Mouse (Mus musculus) layer of hippocampus, postnatal 36 days (tissue): ENCODE data around the gene Tekt3. TPM values are rescaled to one million over a fixed set of nuclear protein-coding genes. Genes with fewer than 3 reads are reported as not detected.
A peak's percentile ranks its signal among the peaks of the same experiment; 100 is the strongest.

ENCODE experiments used
- DNase-seq, 2 experiments: peaks; one replicate each; pipeline ENCODE4 v3.0.0; 2022
- total RNA-seq, 2 experiments: library from RNA; stranded (reverse); gene quantifications; 2 replicates each; pipeline ENCODE4 v1.2.3; 2021

Gene Tekt3
- total RNA-seq, 2 experiments from 2014 or later: not detected

DNA sequence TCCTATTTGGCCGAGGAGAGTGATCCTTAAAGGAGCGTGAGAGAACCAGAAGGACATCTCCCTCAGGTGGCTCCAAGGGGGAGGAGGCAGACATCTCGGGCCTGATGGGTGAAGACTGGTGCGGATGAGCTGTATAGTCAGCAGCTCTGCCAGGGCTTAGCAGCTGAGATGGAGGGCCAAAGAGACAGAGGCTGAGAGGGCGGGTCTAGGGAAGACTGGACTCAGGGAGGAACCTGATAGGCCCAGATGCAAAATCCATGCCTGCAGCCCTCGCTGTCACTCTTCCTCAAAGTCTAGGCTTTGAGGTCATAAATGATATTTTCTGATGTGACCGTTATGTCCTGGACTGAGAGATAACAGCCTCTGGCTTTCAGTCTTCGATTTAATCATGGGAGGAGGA is 65.5 kb downstream of the Tekt3 start:
- no peak for DNase-seq

DNA sequence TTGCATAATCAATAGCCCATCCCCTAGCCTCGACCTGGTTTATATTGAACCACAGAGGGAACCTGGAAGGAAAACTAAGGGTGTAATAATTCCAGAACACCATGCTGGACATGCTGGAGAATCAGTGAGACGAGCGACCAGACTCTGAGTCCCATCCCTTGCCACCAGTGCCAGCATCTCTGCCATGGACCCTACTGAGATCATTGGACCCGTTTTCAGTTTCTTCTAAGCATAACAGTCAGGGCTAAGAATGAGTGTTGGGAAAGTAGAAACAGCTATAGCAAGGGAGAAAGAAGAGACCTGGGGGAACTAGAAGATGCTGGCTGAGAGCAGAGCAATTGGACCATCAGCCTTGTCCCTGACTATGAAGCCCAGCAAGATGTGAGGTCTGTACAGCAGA is 66.1 kb downstream of the Tekt3 start:
- DNase-seq: no peak

DNA sequence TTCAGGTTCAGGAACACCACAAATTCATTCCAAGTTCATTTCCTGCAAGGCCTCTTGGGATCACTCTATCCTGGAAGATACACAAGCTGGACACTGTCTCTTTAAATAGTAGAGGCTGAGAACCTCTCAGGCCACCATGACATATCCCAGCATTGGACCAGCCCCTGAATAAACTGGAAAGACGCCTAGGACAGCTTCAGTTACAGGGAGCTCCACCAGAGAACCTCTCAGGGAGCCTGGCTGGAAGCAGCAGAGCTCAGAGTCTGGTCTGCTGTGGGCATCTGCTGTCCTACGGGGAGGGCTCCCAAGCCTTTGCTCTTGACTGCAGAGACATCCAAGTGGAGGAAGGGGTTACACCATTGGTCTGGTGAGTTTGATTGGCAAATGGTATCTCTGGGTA is 67.3 kb downstream of the Tekt3 start, which contains the start of gene Pmp22:
Gene Pmp22 (plus strand): TSS at position 199 of the 400 bp plus-strand sequence.
- no peak for DNase-seq

DNA sequence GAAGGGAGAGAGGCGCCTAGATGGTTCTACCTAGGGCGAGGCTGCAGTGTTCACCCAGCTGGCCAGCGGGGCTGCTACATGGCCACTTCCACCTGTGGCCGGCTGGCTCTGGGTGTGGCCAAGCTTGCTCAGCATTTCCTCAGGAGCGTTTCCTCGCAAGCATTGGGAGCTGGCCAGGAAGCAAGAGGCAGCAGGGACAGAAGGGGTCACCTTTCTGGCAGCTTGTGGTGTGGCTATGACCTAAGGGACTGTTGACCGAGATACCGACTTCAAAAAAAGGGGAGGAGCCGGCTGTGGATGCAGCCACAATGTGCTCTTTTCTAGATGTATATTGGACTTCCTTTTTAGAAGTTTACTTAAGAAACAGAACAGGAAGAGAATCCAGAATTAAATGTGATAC is 67.9 kb downstream of the Tekt3 start:
- no peak for DNase-seq

DNA sequence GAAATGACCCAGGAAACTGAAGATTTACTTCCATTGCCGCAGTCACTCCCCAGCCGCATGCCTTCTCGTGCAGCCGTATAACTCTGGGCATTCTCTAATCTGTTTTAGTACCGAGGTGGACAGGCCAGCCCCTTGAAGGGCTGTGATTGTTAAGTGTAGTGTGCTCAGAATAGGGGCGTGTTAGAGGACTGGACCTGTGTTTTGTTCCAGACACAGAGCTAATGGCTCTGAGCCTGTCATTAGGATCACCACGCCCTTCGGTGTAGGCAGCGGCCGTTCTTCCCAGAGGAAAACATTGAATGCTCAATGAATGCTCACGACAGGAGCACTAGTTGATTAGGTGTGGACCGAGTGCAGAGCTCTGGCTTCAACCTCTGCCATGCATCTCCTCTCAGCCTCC is 68.4 kb downstream of the Tekt3 start:
- no peak for DNase-seq

DNA sequence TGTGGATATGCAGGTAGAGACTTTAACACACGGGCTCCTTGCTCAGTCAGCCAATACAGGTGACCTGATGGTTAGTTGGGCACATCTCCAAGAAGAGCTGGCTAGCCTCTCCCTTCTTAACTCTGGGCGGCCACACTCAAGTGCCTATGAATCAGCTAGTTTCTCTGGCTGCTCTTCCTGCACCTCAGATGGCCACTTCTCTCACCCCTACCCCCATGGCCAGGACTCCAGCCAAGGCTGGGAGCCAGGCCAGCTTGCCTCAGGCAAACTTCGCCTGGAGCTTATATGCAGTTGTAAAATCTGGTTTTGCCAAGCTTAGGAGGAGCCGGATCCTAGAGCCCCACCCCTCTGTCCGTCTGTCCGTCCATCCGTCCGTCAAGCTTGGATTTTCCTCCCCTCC is 69.0 kb downstream of the Tekt3 start:
- peak in 1 of 2 experiments; percentile 38 for DNase-seq

DNA sequence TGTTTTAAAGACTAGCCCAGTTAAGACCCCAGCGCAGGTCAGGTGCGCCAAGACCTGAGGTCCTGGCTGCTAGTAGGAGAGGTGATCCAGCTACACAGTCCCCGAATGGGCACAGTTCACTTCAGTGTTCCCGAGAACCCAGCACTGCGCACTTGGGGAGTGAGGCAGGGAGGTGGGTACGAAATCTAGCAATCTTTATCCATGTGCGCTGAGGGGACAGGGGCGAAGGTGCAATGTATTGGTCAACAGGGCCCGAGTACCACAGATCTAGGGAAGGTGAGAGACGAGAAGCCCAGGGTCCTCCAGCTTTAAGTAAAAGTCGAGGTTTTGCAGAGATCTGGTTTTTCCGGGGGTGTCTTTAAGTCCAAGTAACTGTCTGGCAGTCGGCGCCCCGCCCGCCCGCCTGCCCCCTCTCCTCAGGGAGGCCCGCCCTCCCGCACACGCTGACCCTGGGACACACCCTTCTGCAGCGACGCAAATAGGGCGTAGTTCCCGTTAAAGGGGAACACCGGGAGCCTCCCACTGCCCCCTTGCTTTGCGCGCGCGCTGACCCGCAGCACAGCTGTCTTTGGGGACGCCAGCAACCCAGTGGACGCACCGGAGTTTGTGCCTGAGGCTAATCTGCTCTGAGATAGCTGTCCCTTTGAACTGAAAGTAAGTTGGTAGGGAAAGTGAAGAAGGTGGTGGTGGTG is 69.7 kb downstream of the Tekt3 start:
- no peak for DNase-seq

DNA sequence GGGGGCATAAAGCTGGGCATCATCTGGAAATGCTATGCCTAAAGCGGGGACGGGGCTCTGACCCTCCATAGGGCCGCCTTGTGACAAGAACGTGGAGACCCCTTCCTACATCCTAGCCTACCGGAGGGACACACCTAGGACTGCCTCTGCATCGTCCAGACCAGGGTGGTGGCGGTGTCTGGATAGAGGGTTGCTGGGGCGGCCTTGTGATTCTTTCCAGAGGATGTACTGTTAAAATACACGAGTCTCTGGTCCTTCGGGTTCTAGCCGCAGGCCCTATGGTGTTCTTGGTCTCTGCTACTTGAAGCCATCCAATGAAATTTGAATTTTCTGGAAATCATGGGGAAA is 70.2 kb downstream of the Tekt3 start:
- no peak for DNase-seq

DNA sequence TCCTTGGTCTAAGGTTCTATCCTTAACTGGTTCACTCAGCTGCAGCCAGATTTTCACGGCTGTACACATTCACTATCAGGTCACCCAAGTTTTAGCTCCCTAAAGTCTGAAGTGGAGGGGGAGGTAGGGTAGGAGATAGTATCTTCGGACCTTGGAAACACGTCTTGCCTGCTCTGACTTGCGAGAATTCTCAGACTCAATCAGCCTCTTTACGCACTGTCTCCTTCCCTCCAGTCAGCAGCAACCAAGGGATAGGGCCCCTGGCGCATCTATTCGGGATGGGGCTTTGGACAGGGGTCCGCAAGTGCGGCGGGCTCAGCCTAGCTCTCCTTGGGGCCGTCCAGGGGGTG is 70.7 kb downstream of the Tekt3 start:
- DNase-seq: no peak

DNA sequence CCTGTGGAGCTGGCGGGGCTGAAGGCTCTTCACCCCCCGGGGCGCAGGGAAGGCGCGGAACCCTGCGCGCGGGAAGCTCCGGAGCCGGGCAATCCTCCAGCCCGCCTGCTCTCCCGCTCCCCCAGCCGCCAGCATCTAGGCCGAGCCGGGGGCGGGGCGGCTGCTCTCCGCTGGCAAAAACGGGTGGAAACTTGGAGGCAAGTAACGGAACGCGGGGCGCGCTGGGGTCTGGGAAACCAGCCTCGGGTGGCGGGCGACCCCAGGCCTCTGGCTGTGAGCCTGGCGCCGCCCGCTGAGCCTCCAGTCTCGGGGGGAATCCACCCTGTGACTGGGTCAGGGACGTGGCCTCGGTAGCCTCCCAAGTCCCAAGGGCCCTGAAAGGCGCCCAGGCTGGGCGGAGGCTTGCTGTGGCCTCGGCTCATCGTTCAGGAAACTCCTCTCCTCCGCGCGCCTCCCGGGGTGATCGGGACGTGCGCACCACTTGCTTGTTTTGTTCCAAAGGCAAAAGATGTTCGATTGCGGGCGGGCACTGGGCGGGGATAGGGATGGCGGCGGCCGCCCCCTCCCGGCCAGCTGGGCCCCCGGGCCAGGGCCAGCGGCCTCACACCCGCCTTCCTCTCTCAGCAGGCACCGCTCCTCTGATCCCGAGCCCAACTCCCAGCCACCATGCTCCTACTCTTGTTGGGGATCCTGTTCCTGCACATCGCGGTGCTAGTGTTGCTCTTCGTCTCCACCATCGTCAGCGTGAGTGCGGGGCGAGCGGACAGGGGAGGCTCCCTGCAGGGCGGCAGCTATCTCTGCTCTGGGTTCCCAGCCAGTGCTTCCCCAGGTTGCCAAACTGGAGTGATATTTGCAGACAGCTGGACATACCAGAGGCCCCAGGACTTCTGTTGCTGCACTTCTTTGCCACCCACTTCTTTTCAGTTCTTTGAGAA is 71.3 kb downstream of the Tekt3 start:
- peak; percentile 59 to 61 for DNase-seq

DNA sequence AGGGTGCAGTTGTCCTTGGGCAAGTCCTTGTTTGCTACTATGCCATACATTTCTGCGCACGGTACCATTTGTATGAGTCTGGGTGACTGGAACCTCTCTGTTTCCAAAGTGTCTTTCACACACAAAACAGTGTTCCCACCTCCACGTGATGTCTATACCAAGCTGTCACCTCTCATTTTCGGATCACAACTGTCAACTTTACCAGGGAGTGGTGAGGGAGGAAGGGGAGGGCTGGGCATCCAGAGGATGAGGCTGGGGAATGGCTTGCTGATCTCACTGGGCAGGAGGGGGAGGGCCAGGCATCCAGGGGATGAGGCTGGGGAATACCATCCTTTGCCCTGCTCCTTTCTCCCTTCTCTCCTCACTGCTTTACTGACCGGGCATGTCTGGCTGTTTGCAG is 72.6 kb downstream of the Tekt3 start:
- DNase-seq: no peak

DNA sequence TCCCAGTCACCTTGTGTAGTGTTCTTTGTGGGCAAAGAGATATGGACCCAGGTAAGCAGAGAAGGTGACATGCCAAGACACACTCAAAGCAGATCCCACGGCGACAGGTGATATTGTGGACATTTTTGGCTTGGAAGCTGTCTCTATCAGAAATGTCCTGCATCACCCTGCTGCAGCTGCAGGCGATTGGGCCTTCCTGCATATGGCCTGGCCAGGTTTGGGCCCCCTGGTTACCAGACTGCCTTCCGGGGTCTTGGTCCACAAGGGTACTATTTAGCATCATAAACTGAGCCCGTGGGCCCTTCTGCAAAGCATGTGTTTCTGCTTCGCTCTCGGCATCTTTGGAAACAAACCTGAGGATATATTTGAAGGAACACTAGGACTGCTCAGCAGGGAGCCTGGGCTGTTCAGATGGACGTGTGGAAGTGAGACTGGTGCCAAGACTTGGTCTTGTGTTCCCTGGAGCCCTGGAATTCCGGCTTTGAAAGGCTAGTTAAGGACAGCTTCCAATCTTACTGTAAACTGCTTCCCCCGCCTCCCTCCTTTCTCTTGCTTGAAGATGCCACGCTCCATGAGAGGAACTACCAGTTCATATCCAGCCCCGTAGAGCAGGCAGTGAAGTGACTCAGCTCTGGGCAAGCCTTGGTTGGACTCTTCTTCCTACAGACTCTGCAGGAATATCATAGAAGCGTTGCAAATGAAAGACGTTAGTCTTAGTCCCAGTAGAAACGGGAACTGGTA is 73.5 kb downstream of the Tekt3 start:
- no peak for DNase-seq

DNA sequence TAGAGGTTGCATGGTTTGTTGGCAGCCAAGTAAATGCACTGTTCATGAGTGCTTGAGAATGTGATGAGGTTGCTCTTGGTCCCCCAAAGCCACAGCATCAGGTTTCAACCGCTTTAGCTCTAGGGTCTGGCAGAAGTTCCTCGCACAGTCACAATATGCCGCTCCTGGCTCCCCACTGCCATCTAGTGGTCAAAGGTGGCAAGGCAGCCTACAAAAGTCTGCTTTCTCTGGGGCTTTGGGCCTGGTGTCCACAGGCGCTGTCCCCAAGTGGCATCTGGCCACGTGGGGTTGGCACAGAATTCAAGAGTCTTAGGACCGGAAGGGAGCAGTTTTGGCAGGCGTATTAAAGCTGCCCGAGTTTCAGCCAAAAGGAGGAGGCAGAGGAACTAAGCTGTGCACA is 74.2 kb downstream of the Tekt3 start:
- DNase-seq: peak; percentile 94 to 95

DNA sequence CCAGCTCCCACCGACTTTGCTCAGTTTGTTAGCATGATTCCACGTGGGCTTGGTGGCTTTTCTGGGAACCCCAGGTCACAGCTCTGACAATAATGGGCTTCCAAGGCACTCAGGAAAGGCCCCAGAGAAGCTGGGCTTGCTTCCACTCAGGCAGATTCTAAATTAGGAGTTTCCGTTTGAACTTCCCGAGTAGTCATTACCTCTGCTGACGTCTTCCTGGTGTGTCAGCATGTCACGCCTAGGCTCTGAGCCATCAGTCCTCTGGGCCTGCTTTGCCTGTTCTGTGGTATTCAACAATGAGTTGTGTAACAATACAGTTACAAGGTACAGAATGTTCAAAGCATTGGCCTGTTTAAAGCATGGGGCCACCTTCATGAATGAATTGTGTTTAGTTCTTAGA is 74.8 kb downstream of the Tekt3 start:
- no peak for DNase-seq

DNA sequence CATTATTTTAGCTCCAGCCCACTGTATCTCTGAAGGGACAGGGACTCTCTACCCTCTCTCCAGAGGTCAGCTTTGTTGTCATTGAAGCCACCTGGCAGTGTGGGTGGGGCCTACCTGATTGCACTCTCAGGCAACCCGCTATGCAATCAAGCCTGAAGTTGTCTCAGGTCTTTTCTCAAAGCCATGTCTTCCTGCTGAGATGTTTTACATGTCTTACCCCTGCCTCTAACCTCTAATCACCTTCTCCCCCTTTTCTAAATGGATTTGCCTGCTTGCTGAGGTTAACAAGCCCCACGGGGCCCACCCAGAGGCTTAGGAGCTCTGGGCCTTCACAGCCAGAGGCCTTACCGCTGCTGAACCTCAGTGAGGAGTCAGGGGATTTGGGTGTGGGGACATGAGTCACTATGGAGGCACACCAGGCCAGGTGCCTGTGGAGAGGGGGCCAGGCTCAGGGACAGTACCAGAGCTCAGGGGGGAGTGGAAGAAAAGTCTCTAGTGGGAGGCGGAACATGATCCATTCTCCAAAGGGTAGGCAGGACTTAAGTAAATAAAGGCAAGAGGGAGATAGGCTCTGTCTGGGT is 75.5 kb downstream of the Tekt3 start:
- DNase-seq: no peak

DNA sequence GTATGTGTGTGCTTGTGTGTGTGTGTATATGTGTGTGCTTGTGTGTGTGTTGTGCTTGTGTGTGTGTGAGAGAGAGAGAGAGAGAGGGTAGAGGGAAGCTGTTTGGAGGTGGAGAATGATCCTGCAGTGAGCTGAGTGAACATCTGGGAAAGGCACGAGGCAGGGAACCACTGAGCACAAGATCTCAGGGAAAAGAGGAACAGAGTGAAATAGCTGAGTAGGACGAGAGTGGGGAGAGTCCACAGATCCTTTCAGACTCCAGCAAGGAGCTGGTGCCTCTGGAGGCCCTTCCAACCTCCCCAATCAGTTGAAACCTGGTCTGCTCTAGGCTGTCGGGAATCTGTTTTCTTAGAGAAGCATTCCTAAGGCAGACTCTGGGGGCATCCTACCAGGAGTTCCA is 77.3 kb downstream of the Tekt3 start:
- no peak for DNase-seq

DNA sequence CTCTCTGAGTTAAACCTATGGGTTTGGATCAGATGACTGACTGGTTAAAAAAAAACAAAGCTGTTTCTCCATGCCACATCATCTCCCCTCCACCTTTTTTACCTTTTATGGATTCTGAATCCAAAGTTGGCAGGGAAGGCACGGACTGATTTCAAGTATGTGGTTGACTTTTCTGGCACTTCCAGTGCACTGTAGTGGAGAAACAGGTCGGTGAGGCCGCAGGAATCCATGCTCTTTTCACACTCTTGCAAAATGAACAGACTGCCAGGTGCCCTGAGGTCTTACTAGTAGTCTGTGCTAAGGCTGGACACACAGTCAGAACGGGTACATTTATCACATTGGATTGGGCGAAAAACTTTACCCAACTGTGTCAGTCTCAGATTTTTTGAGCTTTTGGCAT is 80.9 kb downstream of the Tekt3 start:
- no peak for DNase-seq

DNA sequence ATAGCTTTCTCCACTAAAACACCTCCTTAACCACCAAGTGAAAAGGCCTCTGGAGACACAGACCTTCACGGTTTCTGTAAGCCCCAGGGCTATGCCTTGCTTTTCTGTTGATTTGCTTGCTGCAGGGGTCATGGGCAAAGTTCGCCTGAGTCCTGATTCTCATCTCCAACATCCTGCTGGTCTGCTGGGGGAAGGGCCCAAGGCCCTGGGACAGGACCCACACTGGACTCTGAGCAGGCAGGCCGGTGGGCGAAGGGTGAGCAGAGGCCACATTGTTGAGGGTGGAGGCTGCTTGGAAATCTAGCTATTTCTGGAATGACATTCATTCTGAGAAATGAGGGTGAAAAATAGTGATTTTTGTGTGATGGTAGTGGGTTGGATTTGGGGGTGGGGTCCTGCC is 81.4 kb downstream of the Tekt3 start:
- DNase-seq: no peak

DNA sequence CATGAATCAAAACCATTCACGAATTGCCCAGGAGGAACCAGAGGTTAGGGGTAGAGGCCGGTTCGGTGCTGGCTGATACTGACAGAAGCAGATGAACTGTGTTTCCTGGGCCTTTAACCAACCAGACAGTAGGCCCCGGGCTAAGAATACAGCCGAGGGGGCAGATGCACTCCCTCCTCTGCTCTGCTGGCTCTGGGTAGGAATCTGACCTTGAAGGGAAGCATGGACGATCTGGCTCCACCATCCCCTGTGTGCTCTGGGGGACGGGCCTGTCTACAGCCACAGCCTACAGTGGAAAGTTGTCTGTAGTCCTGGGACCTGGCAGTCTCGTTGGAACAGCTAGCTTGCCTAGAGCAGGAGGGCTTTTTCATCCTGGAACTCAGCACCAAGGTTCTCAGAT is 82.0 kb downstream of the Tekt3 start:
- DNase-seq: no peak
